Mouse (Mus musculus) lung, adult 2 months (tissue): ENCODE data around the gene Shank2. TPM values are rescaled to one million over a fixed set of nuclear protein-coding genes. Genes with fewer than 3 reads are reported as not detected.

ENCODE experiments used
- DNase-seq: peaks from one replicate; pipeline ENCODE4 v3.0.0; 2022
- H3K4me1 ChIP-seq: fragments of 200-500 bp; 2 replicates; pipeline ENCODE4 v1.6.1; 2011; ENCODE audit warnings: low read length; ENCODE audit not compliant: control insufficient read depth, insufficient read depth
- H3K4me3 ChIP-seq: fragments of 200-500 bp; replicated peaks from 2 replicates; pipeline ENCODE3; 2011; ENCODE audit warnings: low read depth, mild to moderate bottlenecking, control low read depth, low read length; ENCODE audit errors: extremely low read depth
- CTCF ChIP-seq: fragments of 200-500 bp; IDR thresholded peaks from 2 replicates; pipeline ENCODE4 v1.5.1; 2011; ENCODE audit warnings: mild to moderate bottlenecking, low read length, control low read depth; ENCODE audit not compliant: insufficient read depth
- POLR2A ChIP-seq: fragments of 200-500 bp; IDR thresholded peaks from 2 replicates; pipeline ENCODE4 v1.6.1; 2011; ENCODE audit warnings: low read depth, mild to moderate bottlenecking, control low read depth, low read length, borderline replicate concordance; ENCODE audit errors: extremely low read depth
- WGBS: fragments of 180-500 bp; shearing (Covaris S2); methylation state at CpG from one replicate; pipeline ENCODE4 v1.1.7; 2018; 5-methylcytosine and 5-hydroxymethylcytosine counted together
- polyA plus RNA-seq: library from polyadenylated mRNA; depleted of rRNA; stranded (reverse); fragments of >200 nt; gene quantifications from 2 replicates; pipeline ENCODE4 v1.2.3, GENCODE M21; 2012

Gene Shank2
- polyA plus RNA-seq, 1 experiment: 3.5 TPM

DNA sequence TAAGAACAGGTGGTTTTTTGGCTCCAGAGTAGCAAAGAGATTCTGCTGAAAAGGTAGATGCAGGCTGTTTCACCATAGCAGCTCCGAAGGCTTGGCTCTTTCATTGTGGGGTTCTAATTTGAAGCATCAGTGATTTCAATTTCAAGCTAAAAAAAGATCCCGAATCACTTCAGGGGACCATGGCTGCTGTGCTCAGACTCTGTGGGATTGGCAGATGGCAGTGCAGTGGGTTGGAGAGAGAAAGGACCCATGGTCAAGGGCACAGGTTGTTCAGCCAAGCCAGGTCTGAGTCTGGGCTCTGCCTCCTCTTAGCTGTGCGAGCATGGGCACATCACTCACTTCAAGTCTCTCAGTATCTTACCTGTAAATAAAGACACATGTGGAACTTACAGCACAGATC lies 291.9 kb downstream of the Shank2 start:
- H3K4me1 ChIP-seq: no peaks in the 10 kb centered on the region
- 83% methylated on average over 3 of the region's 3 CpGs for WGBS
- TF ChIP-seq POLR2A: no peak
- no peak for TF ChIP-seq CTCF
- no peak for DNase-seq
- H3K4me3 ChIP-seq: no peak overlapping the region

DNA sequence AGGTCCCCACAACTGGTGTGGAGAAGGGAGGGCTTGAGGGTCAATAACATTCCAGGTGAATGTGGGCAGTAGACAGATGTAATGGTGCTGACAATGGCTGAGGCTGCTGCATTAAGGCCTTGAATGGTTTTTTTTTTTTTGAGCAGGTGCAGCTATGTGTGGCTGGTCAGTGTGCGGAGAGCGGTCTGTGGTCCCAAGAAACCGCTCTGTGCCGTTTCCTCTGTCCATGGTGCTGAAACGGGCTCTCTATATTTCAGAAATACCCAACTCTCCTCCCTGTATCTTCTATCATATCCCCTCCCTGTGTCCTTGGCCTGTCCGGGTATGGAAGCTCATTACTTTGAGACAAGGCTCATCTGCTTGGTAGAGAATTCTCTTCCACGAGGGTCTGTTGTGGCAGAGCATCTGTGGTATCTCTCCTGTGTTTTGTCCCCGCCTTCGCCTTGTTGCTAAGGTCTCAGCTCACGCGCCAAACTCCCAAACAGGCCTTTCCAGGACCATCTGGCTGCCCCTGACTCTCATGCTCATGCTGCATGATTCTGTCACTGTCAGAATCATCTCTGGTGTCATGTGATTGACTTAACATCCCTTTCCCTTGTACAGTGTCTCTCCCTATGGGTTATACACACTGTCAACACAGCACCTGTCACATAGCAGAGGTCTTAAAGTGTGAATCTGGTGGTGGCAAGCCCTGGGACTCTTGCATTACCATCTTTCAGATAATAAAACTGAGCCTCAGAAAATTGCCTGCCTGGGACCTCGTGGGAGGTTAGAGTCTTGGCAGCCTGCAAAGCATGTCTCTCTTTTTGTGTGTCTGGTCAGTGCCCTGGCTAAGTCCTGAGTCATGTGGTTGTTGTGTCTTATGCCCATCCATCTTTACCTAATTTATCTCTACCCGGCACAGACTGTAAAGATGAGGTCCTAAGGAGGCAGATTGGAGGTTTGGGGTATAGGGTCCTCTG lies 292.8 kb downstream of the Shank2 start:
- no peak overlapping the region for H3K4me3 ChIP-seq
- TF ChIP-seq CTCF: no peak
- TF ChIP-seq POLR2A: no peak
- 44% methylated on average over 13 of the region's 13 CpGs for WGBS
- peak; percentile 7 for DNase-seq
- no peaks in the 10 kb centered on the region for H3K4me1 ChIP-seq

DNA sequence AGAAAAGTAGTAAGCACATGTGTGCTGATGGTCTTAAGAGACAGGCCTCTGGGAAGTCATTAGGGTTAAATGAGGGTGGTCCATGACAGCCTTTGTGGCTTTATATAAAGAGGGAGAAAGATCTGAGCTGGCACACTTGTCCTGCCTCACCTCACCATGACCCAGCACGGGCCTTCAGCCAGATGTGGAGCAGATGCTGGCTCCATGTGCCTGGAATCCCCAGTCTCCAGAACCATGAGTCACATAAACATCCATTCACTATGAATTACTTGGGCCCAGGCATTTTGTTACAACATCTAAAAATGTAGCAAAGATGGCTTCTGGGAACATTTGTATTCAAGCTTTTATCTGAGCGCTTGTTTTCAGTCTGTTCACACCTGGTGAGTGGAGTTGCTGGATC lies 297.6 kb downstream of the Shank2 start:
- Histone ChIP-seq H3K4me1 (no peaks in the 10 kb centered on the region), H3K4me3 (no peak overlapping the region)
- TF ChIP-seq POLR2A (no peak), CTCF (no peak)
- no peak for DNase-seq
- WGBS: 85% methylated on average over 2 of the region's 2 CpGs

DNA sequence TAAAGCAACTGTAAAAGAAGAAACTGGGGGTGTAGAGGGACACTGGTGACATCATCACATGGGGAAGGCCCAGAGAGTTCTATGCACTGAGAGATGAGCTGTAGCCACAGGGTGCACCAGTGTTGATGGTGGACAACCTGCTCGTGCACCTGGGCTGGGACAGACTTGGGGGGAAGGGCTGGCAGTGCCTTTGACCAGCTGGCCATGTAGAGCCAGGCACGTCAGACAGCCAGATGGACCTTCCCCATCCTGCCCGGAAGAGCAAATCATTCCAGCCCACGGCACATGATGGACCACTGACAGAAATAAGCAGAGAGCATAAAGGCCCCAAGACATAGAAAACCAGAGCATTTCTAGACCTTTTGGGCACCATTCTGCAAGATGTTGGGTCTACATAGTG lies 299.9 kb downstream of the Shank2 start:
- Histone ChIP-seq H3K4me1 (no peaks in the 10 kb centered on the region), H3K4me3 (no peak overlapping the region)
- no peak for DNase-seq
- WGBS: 81% methylated on average over 4 of the region's 4 CpGs
- TF ChIP-seq POLR2A (no peak), CTCF (no peak)

DNA sequence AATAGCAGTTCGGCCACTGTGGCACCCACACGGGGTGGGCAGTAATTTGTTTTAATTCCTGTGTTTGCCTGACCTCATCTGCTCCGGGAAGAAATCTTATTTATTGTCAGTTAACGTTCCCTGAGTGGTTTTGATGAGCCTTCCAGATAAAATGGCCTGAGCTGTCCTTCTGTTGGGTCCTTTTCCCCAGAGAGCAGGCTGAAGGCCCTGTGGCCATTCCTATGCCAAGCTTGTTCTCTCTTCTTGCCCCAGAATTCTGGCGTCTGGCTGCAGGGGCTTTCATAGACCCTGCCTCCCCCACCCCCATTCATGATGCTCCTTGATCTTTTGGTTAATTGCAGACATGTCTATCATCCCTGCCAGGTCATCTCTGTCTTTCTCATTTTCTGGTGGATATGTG lies 300.8 kb downstream of the Shank2 start:
- TF ChIP-seq CTCF (no peak), POLR2A (no peak)
- H3K4me3 ChIP-seq: no peak overlapping the region
- no peak for DNase-seq
- no peaks in the 10 kb centered on the region for H3K4me1 ChIP-seq
- 60% methylated on average over 5 of the region's 5 CpGs for WGBS

- no peak for DNase-seq
- TF ChIP-seq POLR2A (no peak), CTCF (no peak)
- Histone ChIP-seq H3K4me3 (no peak overlapping the region), H3K4me1 (no peaks in the 10 kb centered on the region)
- WGBS: 83% methylated on average over 10 of the region's 10 CpGs
Measured at GRCm38 (mm10) chr7:144307853-144308409, 306.2 kb downstream of the Shank2 start.

DNA sequence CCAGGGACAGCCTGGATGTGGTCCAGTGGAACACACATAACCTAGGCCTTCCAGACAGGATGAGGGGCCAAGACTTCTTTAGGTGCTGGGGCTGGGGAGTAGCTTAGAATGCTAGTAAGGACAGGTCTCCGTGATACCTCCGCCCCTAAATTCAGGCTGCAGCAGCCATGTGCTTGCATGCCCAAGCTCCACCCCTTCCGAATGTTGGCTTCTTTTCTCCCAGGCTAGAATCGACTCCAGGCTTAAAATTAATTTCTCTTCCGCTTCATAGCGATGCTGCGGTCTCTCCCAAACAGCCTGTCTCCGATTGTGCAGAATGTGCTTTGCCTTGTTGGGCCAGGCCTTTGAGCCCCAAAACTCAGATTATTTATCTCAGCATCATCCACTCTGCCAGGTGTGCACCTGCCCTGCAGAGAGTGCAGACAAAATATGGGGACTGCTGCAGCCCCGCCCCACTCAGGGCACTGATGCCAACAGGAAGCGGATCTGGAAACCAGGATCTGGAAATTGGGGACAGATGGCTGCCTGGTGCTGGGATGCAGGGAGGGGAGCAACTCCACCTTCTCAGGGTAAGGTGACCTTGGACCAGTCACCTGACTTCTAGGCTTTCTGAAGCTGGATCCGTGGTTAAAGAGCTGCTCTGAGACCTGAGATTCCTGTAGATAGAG lies 312.8 kb downstream of the Shank2 start:
- no peaks in the 10 kb centered on the region for H3K4me1 ChIP-seq
- no peak overlapping the region for H3K4me3 ChIP-seq
- no peak for TF ChIP-seq POLR2A
- no peak for TF ChIP-seq CTCF
- no peak for DNase-seq
- 84% methylated on average over 11 of the region's 11 CpGs for WGBS

DNA sequence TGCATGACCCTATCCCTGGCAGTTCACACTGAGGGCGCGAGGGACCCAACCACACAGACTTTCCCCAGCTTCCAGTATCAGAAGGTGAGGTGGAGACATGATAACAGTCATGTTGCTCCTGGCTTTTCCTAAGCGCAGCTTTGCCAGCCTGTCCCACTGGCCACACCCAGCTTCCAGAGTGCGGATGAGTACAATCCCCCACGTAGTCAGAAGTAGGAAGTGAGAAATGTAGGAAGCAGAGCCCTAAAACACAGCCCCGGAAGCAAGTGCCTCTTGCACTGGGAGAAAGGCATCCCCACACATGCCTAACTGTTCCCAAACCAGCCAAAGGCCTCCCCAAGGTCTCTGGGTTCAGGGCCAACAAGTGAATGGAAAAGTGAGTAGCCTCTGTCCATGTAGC lies 314.5 kb downstream of the Shank2 start:
- TF ChIP-seq POLR2A: no peak
- TF ChIP-seq CTCF: no peak
- H3K4me1 ChIP-seq: no peaks in the 10 kb centered on the region
- 80% methylated on average over 6 of the region's 6 CpGs for WGBS
- DNase-seq: no peak
- no peak overlapping the region for H3K4me3 ChIP-seq

- 43% methylated on average over 10 of the region's 10 CpGs for WGBS
- TF ChIP-seq CTCF (no peak), POLR2A (no peak)
- Histone ChIP-seq H3K4me3 (no peak overlapping the region), H3K4me1 (no peaks in the 10 kb centered on the region)
- DNase-seq: no peak
Measured at GRCm38 (mm10) chr7:144316797-144317196, 315.1 kb downstream of the Shank2 start.

DNA sequence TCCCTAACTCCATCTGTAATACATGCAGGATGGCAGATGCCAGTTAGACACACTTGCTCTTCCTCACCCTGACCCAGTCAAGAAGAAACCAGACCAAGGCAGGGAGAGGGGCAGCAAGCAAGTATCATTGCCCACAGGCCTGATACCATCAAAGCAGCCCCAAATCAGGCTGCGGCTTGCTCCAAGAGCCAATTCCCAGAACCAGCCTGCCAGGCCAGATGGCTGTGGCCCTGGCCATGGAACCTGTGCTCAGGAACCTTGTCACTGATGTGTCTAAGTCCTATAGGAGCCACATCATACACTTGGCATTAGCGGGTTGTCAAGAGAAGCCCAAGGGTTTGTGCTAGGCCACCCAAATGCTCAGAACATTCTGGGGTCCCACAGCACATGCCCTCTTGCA lies 322.3 kb downstream of the Shank2 start:
- WGBS: 91% methylated on average over 2 of the region's 2 CpGs
- TF ChIP-seq CTCF (no peak), POLR2A (no peak)
- DNase-seq: no peak

More for the DNA sequence above, 322.3 kb downstream of the Shank2 start:
- H3K4me3 ChIP-seq: no peak overlapping the region
- no peaks in the 10 kb centered on the region for H3K4me1 ChIP-seq
